ENCODE assay signal across 8 mouse cellular contexts in genomic region chr5:130080051-130080681, GRCm38 (mm10). TPM values are rescaled to one million over a fixed set of nuclear protein-coding genes. Genes with fewer than 3 reads are reported as not detected.
A peak's percentile ranks its signal among the peaks of the same experiment; 100 is the strongest.
DNase-seq lines count a peak whose midpoint lies in the region; ATAC-seq and TF ChIP-seq lines count a peak whose summit lies in the region.

No protein-coding gene starts in this region.

- TF ChIP-seq CTCF in cortical plate, adult 2 months (IDR thresholded peaks at IDR 0.05; ENCODE audit: extremely low read depth, insufficient read depth, low read length): 0 out of 2 replicates have a peak, but pooled peaks have one; percentile 13

- peak overlapping the region; percentile 94 for H3K4me2 ChIP-seq in lung, embryonic 15.5 days
- H3K4me2 ChIP-seq in hindbrain, embryonic 13.5 days: peak overlapping the region; percentile 74
- H3K4me2 ChIP-seq in midbrain, embryonic 13.5 days (replicated peaks): peak overlapping the region; percentile 70

- intact Hi-C loops in gastrocnemius, postnatal 14 days (cut with DNase I; ENCODE audit: low total_unique reads): no loop called here

- no peak for TF ChIP-seq POLR2A in cortical plate, adult 2 months (IDR thresholded peaks at IDR 0.05; ENCODE audit: extremely low read depth, insufficient read depth, low read length)

- H3K9ac ChIP-seq in lung, embryonic 15.5 days: peak overlapping the region; percentile 90
- peak overlapping the region; percentile 88 for H3K9ac ChIP-seq in hindbrain, embryonic 13.5 days
- H3K9ac ChIP-seq in midbrain, embryonic 13.5 days (replicated peaks): peak overlapping the region; percentile 91

- DNase-seq in lung, postnatal 10 days: no peak
- DNase-seq in right cerebral cortex, adult 2 months (ENCODE audit: low spot score in 2 of 2): no peak
- no peak for DNase-seq in left cerebral cortex, adult 9 months (ENCODE audit: low spot score in 2 of 2)
- no peak for DNase-seq in gastrocnemius, postnatal 14 days

- no peaks in the 10 kb centered on the region for H3K9me3 ChIP-seq in lung, embryonic 15.5 days
- no peaks in the 10 kb centered on the region for H3K9me3 ChIP-seq in hindbrain, embryonic 13.5 days
- 0 out of 2 replicates have a peak, but pooled peaks cover 3% of the 10 kb centered on the region for H3K9me3 ChIP-seq in midbrain, embryonic 13.5 days

- no peaks in the 10 kb centered on the region for H3K27me3 ChIP-seq in lung, embryonic 15.5 days
- H3K27me3 ChIP-seq in hindbrain, embryonic 13.5 days: peaks cover 10% of the 10 kb centered on the region
- no peaks in the 10 kb centered on the region for H3K27me3 ChIP-seq in midbrain, embryonic 13.5 days

- no peak overlapping the region for H3K27ac ChIP-seq in lung, embryonic 15.5 days
- H3K27ac ChIP-seq in cortical plate, adult 2 months (ENCODE audit: insufficient read depth, low read length): peak overlapping the region; percentile 72; the same call in 1 of the 2 replicates
- H3K27ac ChIP-seq in hindbrain, embryonic 13.5 days: 0 out of 2 replicates have a peak overlapping the region, but pooled peaks have one; percentile 90
- H3K27ac ChIP-seq in midbrain, embryonic 13.5 days: no peak overlapping the region

- WGBS in lung, embryonic 15.5 days: 68% methylated on average over 16 of the region's 16 CpGs
- WGBS in hindbrain, embryonic 13.5 days: 77% methylated on average over 16 of the region's 16 CpGs
- 73% methylated on average over 16 of the region's 16 CpGs for WGBS in midbrain, embryonic 13.5 days

- H3K36me3 ChIP-seq in lung, embryonic 15.5 days: no peaks in the 10 kb centered on the region
- peaks cover 11% of the 10 kb centered on the region for H3K36me3 ChIP-seq in hindbrain, embryonic 13.5 days
- H3K36me3 ChIP-seq in midbrain, embryonic 13.5 days: peaks cover 14% of the 10 kb centered on the region; the same call in 1 of the 2 replicates

- H3K4me3 ChIP-seq in lung, embryonic 15.5 days: peak overlapping the region; percentile 84
- peak overlapping the region; percentile 100 for H3K4me3 ChIP-seq in cortical plate, adult 2 months (ENCODE audit: insufficient read depth, low read length)
- peak overlapping the region; percentile 82 for H3K4me3 ChIP-seq in hindbrain, embryonic 13.5 days
- peak overlapping the region; percentile 76 for H3K4me3 ChIP-seq in midbrain, embryonic 13.5 days (replicated peaks)

- no peak for ATAC-seq in lung, embryonic 15.5 days (ENCODE audit: borderline replicate concordance, extremely low read depth, low FRiP score, low TSS enrichment)
- no peak for ATAC-seq in hindbrain, embryonic 13.5 days (ENCODE audit: low FRiP score)
- no peak; the same call in 1 of the 2 replicates for ATAC-seq in midbrain, embryonic 13.5 days

- peaks cover 10% of the 10 kb centered on the region for H3K4me1 ChIP-seq in lung, embryonic 15.5 days
- H3K4me1 ChIP-seq in cortical plate, adult 2 months (ENCODE audit: control insufficient read depth, insufficient read depth, low read length): peaks cover 6% of the 10 kb centered on the region
- H3K4me1 ChIP-seq in hindbrain, embryonic 13.5 days (replicated peaks): peaks cover 13% of the 10 kb centered on the region
- H3K4me1 ChIP-seq in midbrain, embryonic 13.5 days (replicated peaks): peaks cover 14% of the 10 kb centered on the region

RNA-seq across cellular contexts. Expression of gene Tpst1, which starts 7.0 kb away (rescaled TPM):
- polyA plus RNA-seq in lung, embryonic 15.5 days (2015; fragmentation: Nextera tagmentation; extraction: Ambion mirVana): 69.6 and 70.8 TPM in 2 replicates
- polyA plus RNA-seq in cortical plate, adult 2 months (2012; rRNA removed): 32.8 and 33.0 TPM in 2 replicates
- 52.5 and 52.8 TPM in 2 replicates for polyA plus RNA-seq in hindbrain, embryonic 13.5 days (2015; fragmentation: Nextera tagmentation; extraction: Ambion mirVana)
- polyA plus RNA-seq in midbrain, embryonic 13.5 days (2015; fragmentation: Nextera tagmentation; extraction: Ambion mirVana): 47.4 and 51.0 TPM in 2 replicates
- total RNA-seq in gastrocnemius, postnatal 14 days (2021): 10 to 100 TPM; 15.6 to 22.6 TPM

RNA-seq across cellular contexts. Expression of gene Crcp, which starts 51.1 kb away (rescaled TPM):
- polyA plus RNA-seq in lung, embryonic 15.5 days (2015; fragmentation: Nextera tagmentation; extraction: Ambion mirVana): 39.1 and 40.1 TPM in 2 replicates
- polyA plus RNA-seq in cortical plate, adult 2 months (2012; rRNA removed): 41.3 and 44.5 TPM in 2 replicates
- polyA plus RNA-seq in hindbrain, embryonic 13.5 days (2015; fragmentation: Nextera tagmentation; extraction: Ambion mirVana): 78.7 and 82.4 TPM in 2 replicates
- polyA plus RNA-seq in midbrain, embryonic 13.5 days (2015; fragmentation: Nextera tagmentation; extraction: Ambion mirVana): 79.3 and 82.2 TPM in 2 replicates
- 10 to 100 TPM; 11.1 to 12.6 TPM for total RNA-seq in gastrocnemius, postnatal 14 days (2021)

RNA-seq across cellular contexts. Expression of gene Asl, which starts 51.1 kb away (rescaled TPM):
- 25.8 and 30.9 TPM in 2 replicates for polyA plus RNA-seq in lung, embryonic 15.5 days (2015; fragmentation: Nextera tagmentation; extraction: Ambion mirVana)
- 33.0 and 33.2 TPM in 2 replicates for polyA plus RNA-seq in cortical plate, adult 2 months (2012; rRNA removed)
- 31.3 and 40.2 TPM in 2 replicates for polyA plus RNA-seq in hindbrain, embryonic 13.5 days (2015; fragmentation: Nextera tagmentation; extraction: Ambion mirVana)
- 30.4 and 33.4 TPM in 2 replicates for polyA plus RNA-seq in midbrain, embryonic 13.5 days (2015; fragmentation: Nextera tagmentation; extraction: Ambion mirVana)
- total RNA-seq in gastrocnemius, postnatal 14 days (2021): 10 to 100 TPM; 12.5 to 15.8 TPM

Comparison
In these comparisons a context has a peak if more than half of its experiments do, and no peak if none do; other contexts are left out.
1. H3K27ac ChIP-seq: peak in cortical plate, adult 2 months (single experiment) and hindbrain, embryonic 13.5 days (single experiment); none in lung, embryonic 15.5 days (single experiment) and midbrain, embryonic 13.5 days (single experiment).
2. Peak in every context shown above with its lines, with median percentiles within 50 percentile points of each other: H3K4me2 ChIP-seq, H3K4me3 ChIP-seq and H3K9ac ChIP-seq.